Mouse (Mus musculus) fibroblast of lung, adult 2 months (primary cell): ENCODE results near the gene Cacna1c.

Experiments used
- DNase-seq: peaks from one replicate; pipeline ENCODE4 v3.0.0-alpha.2; 2011; ENCODE audit warnings: low read depth

Cacna1c gene

GRCm38 (mm10) chr6:118958529-118958928, 237.7 kb downstream of the Cacna1c start:
- no peak for DNase-seq

- DNase-seq: no peak
Observed at GRCm38 (mm10) chr6:118956234-118956633, 240.0 kb downstream of the Cacna1c start.

- DNase-seq: no peak
Observed at GRCm38 (mm10) chr6:118955777-118956176, 240.4 kb downstream of the Cacna1c start.

- DNase-seq: no peak
Observed at GRCm38 (mm10) chr6:118954988-118955554, 241.1 kb downstream of the Cacna1c start.

- no peak for DNase-seq
Observed at GRCm38 (mm10) chr6:118952377-118952776, 243.8 kb downstream of the Cacna1c start.

GRCm38 (mm10) chr6:118950190-118950589, 246.0 kb downstream of the Cacna1c start:
- no peak for DNase-seq

- DNase-seq: no peak
Observed at GRCm38 (mm10) chr6:118947286-118947685, 248.9 kb downstream of the Cacna1c start.

- DNase-seq: no peak
Observed at GRCm38 (mm10) chr6:118946660-118947059, 249.6 kb downstream of the Cacna1c start.

GRCm38 (mm10) chr6:118944093-118944492, 252.1 kb downstream of the Cacna1c start:
- no peak for DNase-seq

- DNase-seq: no peak
Observed at GRCm38 (mm10) chr6:118941816-118942215, 254.4 kb downstream of the Cacna1c start.

GRCm38 (mm10) chr6:118941036-118941435, 255.2 kb downstream of the Cacna1c start:
- DNase-seq: no peak

GRCm38 (mm10) chr6:118939626-118940025, 256.6 kb downstream of the Cacna1c start:
- no peak for DNase-seq

- DNase-seq: no peak
Observed at GRCm38 (mm10) chr6:118938386-118939096, 257.7 kb downstream of the Cacna1c start.

GRCm38 (mm10) chr6:118937536-118937935, 258.7 kb downstream of the Cacna1c start:
- no peak for DNase-seq

- peak; percentile 61 for DNase-seq
Observed at GRCm38 (mm10) chr6:118935520-118936415, 260.4 kb downstream of the Cacna1c start.

- DNase-seq: no peak
Observed at GRCm38 (mm10) chr6:118934243-118934902, 261.8 kb downstream of the Cacna1c start.

GRCm38 (mm10) chr6:118933017-118933594, 263.1 kb downstream of the Cacna1c start:
- no peak for DNase-seq

GRCm38 (mm10) chr6:118932002-118932700, 264.1 kb downstream of the Cacna1c start:
- DNase-seq: no peak

- DNase-seq: no peak
Observed at GRCm38 (mm10) chr6:118926669-118927068, 269.5 kb downstream of the Cacna1c start.

GRCm38 (mm10) chr6:118924426-118924825, 271.8 kb downstream of the Cacna1c start:
- DNase-seq: no peak

- DNase-seq: no peak
Observed at GRCm38 (mm10) chr6:118923926-118924325, 272.3 kb downstream of the Cacna1c start.
